Mouse (Mus musculus): ENCODE results near the gene Duxbl2. TPM values are rescaled to one million over a fixed set of nuclear protein-coding genes. Genes with fewer than 3 reads are reported as not detected.
"Not testable (repeated sequence)": the region's sequence is repeated elsewhere in the genome, so short reads cannot be mapped to it uniquely, and the experiment has no call there.

Gene Duxbl2
- 0.25 TPM in 1 of 2 replicates, not detected in the other for polyA plus RNA-seq (2012; rRNA removed)

DNA sequence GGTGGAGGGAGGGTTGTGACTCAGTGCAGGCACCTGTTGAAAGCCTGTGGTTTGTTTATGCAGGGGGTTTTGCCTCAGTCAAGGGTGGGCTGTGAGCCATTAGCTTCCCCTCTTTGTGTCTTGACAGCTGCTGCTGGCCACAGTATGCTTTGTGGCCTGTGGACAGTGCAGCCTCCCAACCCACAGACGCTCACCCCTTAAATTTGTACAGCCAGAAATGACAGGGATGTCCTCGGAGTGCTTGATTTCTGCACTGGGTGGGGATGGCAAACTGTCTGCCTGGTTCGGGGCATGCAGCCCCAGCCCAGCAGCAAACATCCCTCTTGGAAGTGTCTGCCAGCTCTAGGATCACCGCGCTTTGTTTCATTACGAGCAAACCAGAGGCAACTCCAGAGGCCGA, at the start of gene Duxbl2:
TSS of gene Duxbl2 (plus strand) at position 200 of the 400 bp plus-strand sequence.
- DNase-seq (ENCODE audit: low spot score): not testable (repeated sequence)

GRCm38 (mm10) chr14:26076620-26077390, 41.3 kb upstream of the Duxbl2 start:
- DNase-seq (ENCODE audit: low spot score): not testable (repeated sequence)

DNA sequence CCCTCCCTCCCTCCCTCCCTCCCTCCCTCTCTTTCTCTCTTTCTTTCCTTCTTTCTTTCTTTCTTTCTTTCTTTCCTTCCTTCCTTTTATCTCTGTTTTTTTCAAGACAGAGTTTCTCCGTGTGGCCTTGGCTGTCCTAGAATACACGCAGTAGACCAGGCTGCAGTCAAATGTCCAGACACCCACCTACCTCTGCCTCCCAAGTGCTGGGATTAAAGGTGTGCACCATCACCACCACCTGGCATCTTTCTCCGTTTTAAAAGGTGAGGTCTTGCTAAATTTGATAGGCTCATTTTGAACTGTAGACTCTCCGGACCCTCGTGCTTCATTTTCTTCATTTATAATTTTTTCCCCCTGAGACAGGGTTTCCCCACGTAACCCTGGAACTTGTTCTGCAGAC, 36.9 kb upstream of the Duxbl2 start, which contains the start of gene Cphx2:
TSS of gene Cphx2 (plus strand) at position 301 of the 400 bp plus-strand sequence.
- not testable (repeated sequence) for DNase-seq (ENCODE audit: low spot score)

DNA sequence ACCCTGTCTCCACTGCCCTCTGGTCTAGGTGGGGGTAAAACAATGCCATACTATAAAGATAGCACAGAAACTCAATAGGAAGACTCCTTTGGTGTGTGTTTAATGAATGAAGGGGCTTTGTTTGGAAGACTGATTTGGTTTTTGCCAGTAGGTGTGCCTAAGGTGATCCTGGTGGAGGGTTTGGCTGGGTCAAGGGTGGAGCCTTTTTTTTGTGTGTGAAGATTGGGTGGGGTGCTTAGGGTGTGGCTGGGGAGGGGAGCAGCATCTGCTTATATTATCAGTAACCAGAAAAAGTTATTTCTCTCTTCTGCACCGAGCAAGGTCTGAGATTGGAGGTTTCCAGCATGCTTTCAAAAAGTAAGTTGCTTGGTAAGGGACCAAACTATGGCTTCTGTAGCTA, 36.2 kb upstream of the Duxbl2 start, which contains the start of gene Cphx3:
TSS of gene Cphx3 (plus strand) at position 301 of the 400 bp plus-strand sequence.
- DNase-seq (ENCODE audit: low spot score): not testable (repeated sequence)

DNA sequence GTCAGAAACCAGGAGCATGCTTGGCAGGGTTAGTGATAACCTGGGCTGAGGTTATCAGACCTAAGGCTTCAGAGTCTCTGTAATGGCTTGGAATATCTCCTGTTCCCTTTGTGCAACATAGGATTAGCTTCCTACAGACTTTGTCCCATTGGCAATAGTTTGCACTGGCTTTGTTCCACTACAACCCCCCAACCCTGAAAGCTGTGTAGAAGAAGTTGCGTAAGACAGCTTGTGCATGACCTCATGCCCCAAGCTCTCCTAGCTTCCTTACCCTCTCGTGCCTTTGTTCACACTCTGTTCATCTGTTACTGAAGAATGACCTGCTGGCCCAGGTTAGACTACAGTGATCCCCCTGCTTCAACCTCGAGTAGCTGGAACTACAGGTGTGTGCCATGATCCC, 20.5 kb upstream of the Duxbl2 start:
- not testable (repeated sequence) for DNase-seq (ENCODE audit: low spot score)

- DNase-seq (ENCODE audit: low spot score): not testable (repeated sequence)
These were observed 426 bp downstream of the Duxbl2 start for GRCm38 (mm10) chr14:26118550-26119000.

DNA sequence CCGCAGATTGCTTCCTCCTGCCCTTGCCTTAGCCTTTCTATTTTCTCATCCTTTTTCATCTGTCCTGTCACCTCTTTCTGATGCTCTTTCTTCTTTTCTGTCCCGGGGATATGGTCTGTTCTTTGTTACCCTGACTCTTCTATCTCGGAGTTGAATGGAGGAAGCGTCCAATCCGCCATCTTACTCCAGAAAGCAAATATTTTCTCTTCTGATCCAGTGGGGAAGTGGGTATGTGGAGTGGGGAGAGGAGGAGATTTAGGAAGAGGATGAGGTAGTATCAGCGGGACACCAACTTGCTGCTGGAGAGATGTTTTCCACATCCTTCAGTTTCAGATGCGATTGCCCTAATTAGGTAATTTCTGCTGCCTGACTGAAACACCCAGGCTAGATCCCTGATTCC, 946 bp downstream of the Duxbl2 start:
- not testable (repeated sequence) for DNase-seq (ENCODE audit: low spot score)

- not testable (repeated sequence) for DNase-seq (ENCODE audit: low spot score)
These were observed 28.9 kb downstream of the Duxbl2 start for GRCm38 (mm10) chr14:26147095-26147494.

GRCm38 (mm10) chr14:26156032-26156431, 37.9 kb downstream of the Duxbl2 start:
- not testable (repeated sequence) for DNase-seq (ENCODE audit: low spot score)

DNA sequence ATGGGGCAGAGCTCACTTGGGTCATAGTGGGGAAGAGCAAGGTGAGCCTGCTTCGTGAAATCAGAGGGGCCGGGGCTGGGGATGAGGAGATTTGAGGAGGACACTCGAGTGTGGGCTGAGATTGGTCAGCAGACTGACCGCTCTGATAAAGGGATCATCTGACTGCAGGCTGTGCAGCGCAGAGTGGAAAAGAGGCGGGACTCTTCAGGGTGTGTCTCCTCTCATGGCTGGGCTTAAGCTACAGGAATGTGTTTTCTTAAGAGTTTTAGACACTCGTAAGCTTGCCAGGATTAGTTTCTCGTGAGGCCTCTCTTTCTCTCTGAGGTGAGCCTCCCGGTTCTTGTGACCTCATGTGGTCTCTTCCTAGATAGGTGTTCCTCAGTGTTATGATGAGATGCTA, 43.0 kb downstream of the Duxbl2 start:
- not testable (repeated sequence) for DNase-seq (ENCODE audit: low spot score)

DNA sequence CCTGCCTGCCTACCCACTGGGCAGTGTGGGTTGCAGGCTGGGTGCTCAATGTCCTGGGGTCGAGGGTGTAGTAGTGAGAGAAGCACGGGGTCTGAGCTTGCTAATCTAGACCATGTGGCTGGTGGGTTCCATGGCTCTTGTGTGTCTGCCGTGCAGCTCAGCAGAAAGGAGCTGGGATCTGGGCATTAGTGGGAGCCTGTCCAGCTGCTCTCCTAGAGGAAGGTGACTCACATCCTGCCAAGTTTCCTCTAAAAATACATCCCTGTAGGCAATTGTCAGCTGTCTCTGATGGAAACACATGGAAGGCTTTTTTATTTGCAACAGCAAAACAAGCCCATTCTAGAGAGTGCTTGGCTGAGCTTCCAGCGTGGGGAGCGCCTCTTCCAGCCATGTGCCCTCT, 44.3 kb downstream of the Duxbl2 start:
- not testable (repeated sequence) for DNase-seq (ENCODE audit: low spot score)

GRCm38 (mm10) chr14:26165266-26165665, 47.1 kb downstream of the Duxbl2 start:
- DNase-seq (ENCODE audit: low spot score): not testable (repeated sequence)

- not testable (repeated sequence) for DNase-seq (ENCODE audit: low spot score)
These were observed 55.8 kb downstream of the Duxbl2 start for GRCm38 (mm10) chr14:26173955-26174354.

DNA sequence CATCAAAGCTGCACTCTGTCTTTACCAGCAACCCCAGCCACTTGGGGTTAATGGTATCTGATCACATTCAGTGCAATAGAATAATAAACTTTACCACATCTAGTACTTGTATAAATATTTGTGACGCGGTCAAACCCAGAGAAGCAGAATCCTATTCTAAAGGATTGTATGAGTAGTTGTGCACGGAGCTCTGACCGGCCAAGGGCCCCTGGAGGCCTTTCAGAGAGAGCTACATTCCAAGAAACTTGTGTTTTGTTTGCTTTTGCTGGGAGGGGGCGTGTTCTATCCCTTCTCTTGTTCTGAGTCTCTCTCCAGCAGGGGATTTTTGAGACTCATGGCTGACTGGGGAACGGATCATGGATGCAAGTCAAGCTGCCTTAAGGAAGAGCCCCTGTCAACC, 56.9 kb downstream of the Duxbl2 start:
- not testable (repeated sequence) for DNase-seq (ENCODE audit: low spot score)

Other genes with a start within 250 kb of the Duxbl2 start
- 6.9 and 8.5 TPM in 2 replicates for gene Plac9a, start 215.2 kb upstream of the Duxbl2 start, polyA plus RNA-seq (2012; rRNA removed)
- gene Tmem254a, start 190.7 kb upstream of the Duxbl2 start, polyA plus RNA-seq (2012; rRNA removed): 3.4 and 5.7 TPM in 2 replicates
- not detected in 2 replicates for gene Cphx1, start 180.0 kb upstream of the Duxbl2 start, polyA plus RNA-seq (2012; rRNA removed)
- 1.7 and 2.4 TPM in 2 replicates for gene Duxbl1, start 139.8 kb upstream of the Duxbl2 start, polyA plus RNA-seq (2012; rRNA removed)
- gene Gm9780, start 75.6 kb upstream of the Duxbl2 start, polyA plus RNA-seq (2012; rRNA removed): 165 and 279 TPM in 2 replicates
- gene Tmem254c, start 51.0 kb upstream of the Duxbl2 start, polyA plus RNA-seq (2012; rRNA removed): 16.9 and 24.6 TPM in 2 replicates
- gene Cphx2, start 36.8 kb upstream of the Duxbl2 start, polyA plus RNA-seq (2012; rRNA removed): not detected in 2 replicates
- not detected in 2 replicates for gene Cphx3, start 36.1 kb upstream of the Duxbl2 start, polyA plus RNA-seq (2012; rRNA removed)
- gene Plac9b, start 64.1 kb downstream of the Duxbl2 start, polyA plus RNA-seq (2012; rRNA removed): 92.7 and 96.0 TPM in 2 replicates
- 31.2 and 32.9 TPM in 2 replicates for gene Tmem254b, start 88.7 kb downstream of the Duxbl2 start, polyA plus RNA-seq (2012; rRNA removed)
- gene Duxbl3, start 139.6 kb downstream of the Duxbl2 start, polyA plus RNA-seq (2012; rRNA removed): 1.4 and 1.7 TPM in 2 replicates

All from urinary bladder, adult 2 months (tissue).